Mouse (Mus musculus) hindbrain, embryonic 16.5 days (tissue): ENCODE data around the gene Dupd1. TPM values are rescaled to one million over a fixed set of nuclear protein-coding genes. Genes with fewer than 3 reads are reported as not detected.
"Not testable (repeated sequence)": the region's sequence is repeated elsewhere in the genome, so short reads cannot be mapped to it uniquely, and the experiment has no call there.

Source experiments
- ATAC-seq: fragments of 200-750 bp; cut with Nextera tagmentation; 2 replicates; pipeline ENCODE4 v1.8.0; 2017; ENCODE audit warnings: moderate TSS enrichment, moderate library complexity
- H3K27ac ChIP-seq: fragments of 300-500 bp; sonication (generic); 2 replicates; pipeline ENCODE4 v1.5.1; 2014; ENCODE audit warnings: low read depth, mild to moderate bottlenecking, control low read depth, low read length, moderate library complexity
- H3K27me3 ChIP-seq: fragments of 300-500 bp; sonication (generic); replicated peaks from 2 replicates; pipeline ENCODE4 v1.6.1; 2014; ENCODE audit warnings: low read length; ENCODE audit not compliant: control insufficient read depth, insufficient read depth
- H3K36me3 ChIP-seq: fragments of 300-500 bp; sonication (generic); 2 replicates; pipeline ENCODE4 v1.6.1; 2014; ENCODE audit warnings: mild to moderate bottlenecking, low read length, moderate library complexity, mixed read lengths; ENCODE audit not compliant: control insufficient read depth, insufficient read depth
- H3K4me1 ChIP-seq: fragments of 300-500 bp; sonication (generic); 2 replicates; pipeline ENCODE4 v1.6.1; 2014; ENCODE audit warnings: low read depth, low read length; ENCODE audit not compliant: control insufficient read depth, insufficient read depth
- H3K4me2 ChIP-seq: fragments of 300-500 bp; sonication (generic); 2 replicates; pipeline ENCODE4 v1.6.1; 2014; ENCODE audit warnings: mild to moderate bottlenecking, low read length, control low read depth, moderate library complexity
- H3K4me3 ChIP-seq: fragments of 300-500 bp; sonication (generic); 2 replicates; pipeline ENCODE4 v1.5.1; 2014; ENCODE audit warnings: mild to moderate bottlenecking, low read length, control low read depth, moderate library complexity
- H3K9ac ChIP-seq: fragments of 300-500 bp; sonication (generic); 2 replicates; pipeline ENCODE4 v1.6.1; 2014; ENCODE audit warnings: low read depth, mild to moderate bottlenecking, control low read depth, low read length, moderate library complexity
- H3K9me3 ChIP-seq: fragments of 300-500 bp; sonication (generic); 2 replicates; pipeline ENCODE4 v1.6.1; 2014; ENCODE audit warnings: mild to moderate bottlenecking, low read length, moderate library complexity; ENCODE audit not compliant: control insufficient read depth
- WGBS: fragments of 180-500 bp; shearing (Covaris S2); extraction: QIAGEN DNeasy Blood & Tissue Kit; methylation state at CpG from one replicate; pipeline ENCODE4 v1.1.7; 2014; 5-methylcytosine and 5-hydroxymethylcytosine counted together
- polyA plus RNA-seq: library from polyadenylated mRNA; unstranded; fragments of >200 nt; fragmentation: Nextera tagmentation; extraction: Ambion mirVana; gene quantifications from 2 replicates; pipeline ENCODE4 v1.2.1, GENCODE M21; 2015

Gene Dupd1
- polyA plus RNA-seq, 1 experiment from 2014 or later: not detected

GRCm38 (mm10) chr14:21670422-21671006, 43.9 kb downstream of the Dupd1 start:
- H3K4me2 ChIP-seq, H3K9ac ChIP-seq, H3K4me3 ChIP-seq, H3K9me3 ChIP-seq, H3K27me3 ChIP-seq, H3K4me1 ChIP-seq, H3K27ac ChIP-seq: not testable (repeated sequence)
- ATAC-seq: peak; percentile 41
- 80% methylated on average over 15 of the region's 15 CpGs for WGBS
- H3K36me3 ChIP-seq: peaks cover 25% of the 10 kb centered on the region

GRCm38 (mm10) chr14:21669633-21670421, 44.5 kb downstream of the Dupd1 start:
- Histone ChIP-seq H3K9ac (no peak overlapping the region), H3K27me3 (no peaks in the 10 kb centered on the region), H3K9me3 (no peaks in the 10 kb centered on the region), H3K27ac (no peak overlapping the region; the same call in 1 of the 2 replicates), H3K36me3 (peaks cover 28% of the 10 kb centered on the region), H3K4me3 (no peak overlapping the region), H3K4me1 (no peaks in the 10 kb centered on the region), H3K4me2 (no peak overlapping the region)
- peak; percentile 80 for ATAC-seq
- WGBS: 73% methylated on average over 11 of the region's 11 CpGs

- H3K4me2 ChIP-seq: no peak overlapping the region
- ATAC-seq: no peak
- H3K9ac ChIP-seq: no peak overlapping the region
- no peaks in the 10 kb centered on the region for H3K27me3 ChIP-seq
- H3K4me1 ChIP-seq: no peaks in the 10 kb centered on the region
- 84% methylated on average over 11 of the region's 11 CpGs for WGBS
- peaks cover 33% of the 10 kb centered on the region for H3K36me3 ChIP-seq
- no peaks in the 10 kb centered on the region for H3K9me3 ChIP-seq
- no peak overlapping the region for H3K27ac ChIP-seq
- no peak overlapping the region for H3K4me3 ChIP-seq
Measured at GRCm38 (mm10) chr14:21669218-21669617, 45.2 kb downstream of the Dupd1 start.

GRCm38 (mm10) chr14:21662465-21663142, 51.8 kb downstream of the Dupd1 start:
- H3K27ac ChIP-seq: no peak overlapping the region
- H3K9me3 ChIP-seq: no peaks in the 10 kb centered on the region
- no peak overlapping the region for H3K4me3 ChIP-seq
- H3K36me3 ChIP-seq: peaks cover 13% of the 10 kb centered on the region
- ATAC-seq: no peak
- H3K27me3 ChIP-seq: no peaks in the 10 kb centered on the region
- no peak overlapping the region for H3K9ac ChIP-seq
- no peaks in the 10 kb centered on the region; the same call in 1 of the 2 replicates for H3K4me1 ChIP-seq
- WGBS: 84% methylated on average over 8 of the region's 8 CpGs
- H3K4me2 ChIP-seq: no peak overlapping the region

GRCm38 (mm10) chr14:21659652-21660051, 54.7 kb downstream of the Dupd1 start:
- WGBS: 18% methylated on average over 5 of the region's 5 CpGs
- no peaks in the 10 kb centered on the region; the same call in 1 of the 2 replicates for H3K4me1 ChIP-seq
- H3K4me3 ChIP-seq: no peak overlapping the region
- H3K36me3 ChIP-seq: peaks cover 3% of the 10 kb centered on the region; the same call in 1 of the 2 replicates
- H3K9me3 ChIP-seq: no peaks in the 10 kb centered on the region
- peak overlapping the region; percentile 10 for H3K27ac ChIP-seq
- H3K9ac ChIP-seq: no peak overlapping the region
- H3K4me2 ChIP-seq: peak overlapping the region; percentile 1; the same call in 1 of the 2 replicates
- no peaks in the 10 kb centered on the region for H3K27me3 ChIP-seq
- peak; percentile 76 for ATAC-seq

- H3K27me3 ChIP-seq: no peaks in the 10 kb centered on the region
- H3K9ac ChIP-seq: no peak overlapping the region
- no peak overlapping the region for H3K4me3 ChIP-seq
- no peaks in the 10 kb centered on the region for H3K9me3 ChIP-seq
- H3K4me2 ChIP-seq: peak overlapping the region; percentile 1; the same call in 1 of the 2 replicates
- H3K4me1 ChIP-seq: no peaks in the 10 kb centered on the region; the same call in 1 of the 2 replicates
- peak; percentile 56 for ATAC-seq
- peak overlapping the region; percentile 49; the same call in 1 of the 2 replicates for H3K27ac ChIP-seq
- no peaks in the 10 kb centered on the region for H3K36me3 ChIP-seq
- WGBS: 53% methylated on average over 13 of the region's 13 CpGs
Measured at GRCm38 (mm10) chr14:21659155-21659554, 55.2 kb downstream of the Dupd1 start.

GRCm38 (mm10) chr14:21653813-21654212, 60.6 kb downstream of the Dupd1 start:
- no peak for ATAC-seq
- Histone ChIP-seq H3K4me2 (no peak overlapping the region), H3K36me3 (no peaks in the 10 kb centered on the region), H3K27me3 (no peaks in the 10 kb centered on the region), H3K4me3 (no peak overlapping the region), H3K4me1 (no peaks in the 10 kb centered on the region; the same call in 1 of the 2 replicates), H3K27ac (no peak overlapping the region), H3K9me3 (no peaks in the 10 kb centered on the region), H3K9ac (no peak overlapping the region)
- 88% methylated on average over 2 of the region's 2 CpGs for WGBS

GRCm38 (mm10) chr14:21640806-21641435, 73.5 kb downstream of the Dupd1 start:
- H3K4me1 ChIP-seq: peaks cover 2% of the 10 kb centered on the region; the same call in 1 of the 2 replicates
- H3K4me3 ChIP-seq: no peak overlapping the region
- H3K27ac ChIP-seq: no peak overlapping the region
- 88% methylated on average over 4 of the region's 4 CpGs for WGBS
- no peaks in the 10 kb centered on the region for H3K27me3 ChIP-seq
- peaks cover 19% of the 10 kb centered on the region for H3K36me3 ChIP-seq
- H3K9me3 ChIP-seq: no peaks in the 10 kb centered on the region
- ATAC-seq: no peak
- H3K4me2 ChIP-seq: no peak overlapping the region
- H3K9ac ChIP-seq: no peak overlapping the region
